Mouse (Mus musculus) intestine, embryonic 15.5 days (tissue): ENCODE measurements around the gene Arl5c. TPM values are rescaled to one million over a fixed set of nuclear protein-coding genes. Genes with fewer than 3 reads are reported as not detected.

Source experiments
- ATAC-seq: fragments of 200-750 bp; cut with Nextera tagmentation; 2 replicates; pipeline ENCODE4 v1.8.0; 2017; ENCODE audit warnings: moderate TSS enrichment, moderate library complexity
- H3K27ac ChIP-seq: fragments of 300-500 bp; sonication (generic); 2 replicates; pipeline ENCODE4 v1.5.1; 2015; ENCODE audit warnings: mild to moderate bottlenecking, inconsistent platforms
- H3K27me3 ChIP-seq: fragments of 300-500 bp; sonication (generic); replicated peaks from 2 replicates; pipeline ENCODE4 v1.6.1; 2015; ENCODE audit warnings: inconsistent platforms
- H3K36me3 ChIP-seq: fragments of 300-500 bp; sonication (generic); 2 replicates; pipeline ENCODE4 v1.6.1; 2015; ENCODE audit warnings: inconsistent platforms
- H3K4me1 ChIP-seq: fragments of 300-500 bp; sonication (generic); replicated peaks from 2 replicates; pipeline ENCODE4 v1.6.1; 2015; ENCODE audit warnings: inconsistent platforms
- H3K4me2 ChIP-seq: fragments of 300-500 bp; sonication (generic); replicated peaks from 2 replicates; pipeline ENCODE4 v1.6.1; 2015; ENCODE audit warnings: mild to moderate bottlenecking, inconsistent platforms
- H3K4me3 ChIP-seq: fragments of 300-500 bp; sonication (generic); replicated peaks from 2 replicates; pipeline ENCODE4 v1.5.1; 2015; ENCODE audit warnings: inconsistent platforms
- H3K9ac ChIP-seq: fragments of 300-500 bp; sonication (generic); 2 replicates; pipeline ENCODE4 v1.6.1; 2015; ENCODE audit warnings: inconsistent platforms
- H3K9me3 ChIP-seq: fragments of 300-500 bp; sonication (generic); 2 replicates; pipeline ENCODE4 v1.6.1; 2016; ENCODE audit warnings: inconsistent platforms
- WGBS: fragments of 180-500 bp; shearing (Covaris S2); methylation state at CpG from one replicate; pipeline ENCODE4 v1.1.7; 2015; 5-methylcytosine and 5-hydroxymethylcytosine counted together
- polyA plus RNA-seq: library from polyadenylated mRNA; unstranded; fragments of >200 nt; fragmentation: Nextera tagmentation; extraction: Ambion mirVana; gene quantifications from 2 replicates; pipeline ENCODE4 v1.2.1, GENCODE M21; 2015

Arl5c gene
- polyA plus RNA-seq = 7.6 and 11.8 TPM in 2 replicates

DNA sequence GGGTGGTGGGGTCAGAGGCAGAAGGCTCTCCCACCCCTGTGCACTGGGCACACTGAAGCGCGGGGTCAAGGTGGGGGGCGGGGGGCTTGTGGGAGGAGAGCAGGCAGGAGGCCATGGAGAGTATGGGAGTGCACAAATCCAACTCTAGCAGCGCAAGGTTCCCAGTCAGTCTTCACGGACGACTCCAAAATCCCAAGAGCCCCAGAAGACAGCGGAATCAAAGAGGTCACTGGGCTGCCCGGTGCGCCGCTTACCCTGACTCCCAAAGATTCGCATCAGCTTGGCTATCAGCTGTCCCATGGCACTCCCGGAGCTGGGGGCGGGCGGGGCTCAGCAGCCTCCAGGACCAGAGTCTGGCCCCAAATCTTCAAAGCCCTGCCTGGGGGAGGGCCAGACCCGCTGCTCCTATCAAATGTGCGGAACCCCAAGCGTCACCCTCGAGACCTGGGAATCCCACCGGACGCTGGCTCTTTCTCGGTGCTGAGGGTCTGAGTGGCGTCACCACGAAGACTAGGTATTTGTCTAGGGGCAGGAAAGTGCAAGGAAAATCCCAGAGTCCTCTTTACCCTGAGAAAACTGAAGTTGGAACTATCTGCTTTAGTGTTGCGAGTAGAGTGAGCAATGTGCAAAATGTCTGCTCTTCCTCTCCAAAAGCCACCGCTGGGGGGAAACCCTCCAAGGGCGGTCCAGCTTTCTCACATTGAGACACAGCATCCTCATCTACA, at the start of gene Arl5c:
Arl5c (minus strand) TSS at position 618 of the 725 bp plus-strand sequence.
- Histone ChIP-seq H3K4me2 (peak within 1 kb of the TSS; percentile 92), H3K27ac (peak within 1 kb of the TSS; percentile 24; the same call in 1 of the 2 replicates), H3K36me3 (no peaks in the 10 kb centered on the region), H3K9me3 (no peaks in the 10 kb centered on the region), H3K4me3 (peak within 1 kb of the TSS; percentile 54), H3K27me3 (no peaks in the 10 kb centered on the region; the same call in 1 of the 2 replicates), H3K4me1 (peaks cover 13% of the 10 kb centered on the region), H3K9ac (peak within 1 kb of the TSS; percentile 48)
- 3% methylated on average over 26 of the region's 26 CpGs for WGBS
- peak; percentile 57 for ATAC-seq

DNA sequence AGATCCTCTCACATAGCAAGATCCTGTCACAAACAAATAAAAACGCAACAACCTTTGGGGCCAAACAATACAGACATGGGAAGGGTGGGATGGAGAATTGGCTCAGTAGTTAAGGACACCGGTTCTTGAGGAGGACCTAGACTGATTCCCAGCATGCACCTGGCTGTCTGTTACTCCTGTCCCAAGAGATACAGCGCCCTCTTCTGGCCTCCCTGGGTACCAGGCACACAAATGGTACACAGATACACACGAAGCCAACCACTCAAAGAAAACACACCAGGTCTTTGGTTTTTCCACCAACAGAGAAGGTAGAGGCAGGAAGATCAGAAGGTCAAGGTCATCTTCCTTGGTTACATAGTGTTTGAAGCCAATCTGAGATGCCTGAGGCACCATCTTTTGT, 49.6 kb upstream of the Arl5c start:
- Histone ChIP-seq H3K4me3 (no peak overlapping the region), H3K9ac (no peak overlapping the region), H3K27me3 (peaks cover 17% of the 10 kb centered on the region), H3K27ac (no peak overlapping the region), H3K4me1 (no peaks in the 10 kb centered on the region), H3K4me2 (no peak overlapping the region), H3K9me3 (no peaks in the 10 kb centered on the region), H3K36me3 (no peaks in the 10 kb centered on the region)
- 58% methylated on average over 4 of the region's 4 CpGs for WGBS
- ATAC-seq = no peak

DNA sequence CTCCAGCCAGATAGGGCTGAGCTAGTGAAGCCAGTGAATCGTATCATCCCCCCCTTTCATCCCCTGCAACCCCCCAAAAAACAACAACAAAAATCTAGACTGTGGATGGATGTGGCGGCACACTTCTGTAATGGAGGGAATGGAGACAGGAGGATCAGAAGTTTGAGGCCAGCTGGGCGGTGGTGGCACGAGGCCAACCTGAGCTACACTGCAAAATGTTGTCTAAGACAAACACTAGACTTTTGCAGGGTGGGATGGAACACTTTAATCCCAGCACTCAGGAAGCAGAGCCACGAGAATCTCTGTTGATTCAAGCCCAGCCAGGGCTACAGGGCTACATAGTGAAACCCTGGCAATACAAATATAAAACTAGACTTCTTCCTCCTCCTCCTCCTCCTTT, 48.1 kb upstream of the Arl5c start:
- no peak for ATAC-seq
- Histone ChIP-seq H3K27me3 (peaks cover 7% of the 10 kb centered on the region), H3K36me3 (no peaks in the 10 kb centered on the region), H3K4me2 (no peak overlapping the region), H3K27ac (no peak overlapping the region), H3K9me3 (no peaks in the 10 kb centered on the region), H3K4me3 (no peak overlapping the region), H3K9ac (no peak overlapping the region), H3K4me1 (no peaks in the 10 kb centered on the region)
- 49% methylated on average over 5 of the region's 5 CpGs for WGBS

DNA sequence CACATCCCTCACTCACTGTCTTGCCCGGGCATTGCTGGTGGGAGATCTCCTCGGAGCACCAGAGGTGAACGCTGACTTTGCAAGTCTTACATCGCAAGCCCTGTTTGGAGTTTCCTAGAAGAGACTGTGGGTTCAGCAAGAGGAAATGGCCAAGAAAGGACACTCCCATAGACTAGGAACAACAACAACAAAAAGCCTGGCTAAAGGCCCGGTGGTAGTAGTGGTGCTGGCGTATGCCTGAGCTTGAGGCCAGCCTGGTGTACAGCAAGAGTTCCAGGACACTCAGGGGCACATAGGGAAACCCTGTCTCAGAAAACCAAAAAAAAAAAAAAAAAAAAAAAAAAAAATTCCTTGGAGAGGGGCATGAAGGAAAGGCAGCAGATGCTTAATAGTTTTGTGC, 46.8 kb upstream of the Arl5c start:
- WGBS = 75% methylated on average over 6 of the region's 6 CpGs
- Histone ChIP-seq H3K9me3 (no peaks in the 10 kb centered on the region), H3K4me1 (no peaks in the 10 kb centered on the region), H3K4me2 (no peak overlapping the region), H3K4me3 (no peak overlapping the region), H3K9ac (no peak overlapping the region), H3K36me3 (no peaks in the 10 kb centered on the region), H3K27me3 (0 out of 2 replicates have a peak, but pooled peaks cover under 1% of the 10 kb centered on the region), H3K27ac (no peak overlapping the region)
- no peak for ATAC-seq

DNA sequence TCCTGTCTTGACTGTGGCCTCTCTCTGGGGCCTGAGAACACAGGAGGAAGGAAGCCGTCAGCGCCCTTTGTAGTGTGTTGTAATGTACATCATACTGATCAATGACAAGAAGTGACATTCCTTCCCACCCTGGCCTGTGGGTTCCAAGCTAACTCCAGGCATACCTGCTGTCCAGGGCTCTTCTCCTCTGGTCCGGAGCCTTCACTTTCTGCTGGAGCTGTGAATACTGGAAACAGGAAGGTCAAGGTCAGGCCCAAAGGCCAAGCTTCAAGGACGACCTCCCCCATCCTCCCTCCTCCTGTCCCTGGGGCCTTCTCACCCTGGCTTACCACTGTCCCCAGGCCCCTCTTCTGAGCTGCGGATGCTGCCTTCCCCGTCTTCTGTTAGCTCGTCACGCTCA, 45.0 kb upstream of the Arl5c start:
- Histone ChIP-seq H3K27ac (no peak overlapping the region), H3K9ac (no peak overlapping the region)
- 71% methylated on average over 8 of the region's 8 CpGs for WGBS

DNA sequence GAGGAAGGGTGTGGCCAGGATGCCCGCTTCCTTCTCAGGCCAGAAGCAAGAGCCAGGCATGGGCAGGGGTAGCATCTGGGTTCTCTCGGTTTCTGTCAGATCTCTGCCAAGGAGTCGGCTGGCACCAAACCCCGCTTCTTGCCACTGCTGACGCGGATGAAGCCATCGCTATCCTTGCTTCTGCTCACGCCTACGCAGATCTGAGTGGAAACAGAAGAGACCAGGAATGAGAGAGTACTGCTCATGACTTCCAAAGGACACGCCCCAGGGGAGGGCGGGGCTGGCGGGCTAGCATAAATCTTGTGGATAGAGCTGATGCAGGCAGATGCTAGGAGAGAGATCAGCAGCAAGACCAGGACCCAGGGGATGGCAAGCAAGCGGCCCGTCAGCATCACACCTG, 41.9 kb upstream of the Arl5c start:
- Histone ChIP-seq H3K36me3 (no peaks in the 10 kb centered on the region), H3K4me3 (no peak overlapping the region), H3K4me2 (no peak overlapping the region), H3K27ac (no peak overlapping the region), H3K4me1 (peaks cover 18% of the 10 kb centered on the region), H3K9me3 (no peaks in the 10 kb centered on the region), H3K27me3 (peaks cover 18% of the 10 kb centered on the region), H3K9ac (no peak overlapping the region)
- no peak for ATAC-seq
- WGBS = 63% methylated on average over 14 of the region's 14 CpGs

More for the DNA sequence above, 45.0 kb upstream of the Arl5c start:
- ATAC-seq = no peak
- Histone ChIP-seq H3K27me3 (peaks cover 11% of the 10 kb centered on the region), H3K36me3 (no peaks in the 10 kb centered on the region), H3K9me3 (no peaks in the 10 kb centered on the region), H3K4me2 (no peak overlapping the region), H3K4me3 (no peak overlapping the region), H3K4me1 (peaks cover 5% of the 10 kb centered on the region)

DNA sequence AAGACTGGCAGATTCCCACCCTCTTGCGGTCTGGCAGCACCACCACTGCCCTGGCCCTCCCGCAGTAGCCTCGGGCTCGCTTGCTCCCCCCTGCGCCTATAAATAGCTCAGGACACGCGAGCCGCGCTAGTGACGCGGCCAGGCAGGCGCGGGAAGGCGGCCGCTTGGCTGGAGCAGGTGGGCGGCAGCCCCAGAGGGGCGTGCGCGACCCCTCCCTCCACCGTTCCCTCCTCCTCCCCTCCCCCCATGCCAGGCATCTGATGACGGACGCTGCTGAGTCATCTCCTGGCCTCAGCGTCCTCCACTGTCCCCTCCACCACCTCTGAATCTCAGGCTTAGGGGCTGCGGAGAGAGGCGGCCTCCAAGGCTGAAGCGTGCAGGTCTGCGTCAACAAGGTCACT, 40.0 kb upstream of the Arl5c start:
- Histone ChIP-seq H3K4me2 (peak overlapping the region; percentile 77), H3K4me3 (peak overlapping the region; percentile 32), H3K9ac (peak overlapping the region; percentile 21; the same call in 1 of the 2 replicates), H3K27ac (no peak overlapping the region), H3K4me1 (peaks cover 18% of the 10 kb centered on the region), H3K9me3 (no peaks in the 10 kb centered on the region), H3K27me3 (peaks cover 18% of the 10 kb centered on the region), H3K36me3 (no peaks in the 10 kb centered on the region)
- ATAC-seq = peak; percentile 39
- under 1% methylated on average over 27 of the region's 27 CpGs for WGBS

DNA sequence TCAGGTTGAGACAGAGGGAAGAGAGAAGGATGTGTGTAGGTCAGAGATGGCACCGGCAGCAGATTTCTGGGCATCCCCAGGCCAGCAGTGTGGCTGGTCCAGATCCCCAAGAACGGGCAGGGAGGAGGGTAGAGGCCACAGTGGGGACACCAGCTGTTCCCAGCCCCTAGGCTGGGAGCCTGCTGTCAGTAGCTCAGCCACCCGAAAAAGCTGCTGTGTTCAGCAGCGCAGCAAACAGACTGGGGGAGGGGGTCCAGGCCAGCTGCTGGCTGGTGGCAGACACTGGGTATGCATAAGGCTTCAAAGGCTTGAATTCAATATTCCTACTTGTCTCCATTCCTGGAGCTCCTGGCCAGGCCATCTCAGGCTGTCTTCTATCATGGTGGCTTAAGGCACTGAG, 38.9 kb upstream of the Arl5c start:
- H3K27ac ChIP-seq = no peak overlapping the region
- peaks cover 18% of the 10 kb centered on the region for H3K4me1 ChIP-seq
- 0 out of 2 replicates have a peak, but pooled peaks cover 2% of the 10 kb centered on the region for H3K36me3 ChIP-seq
- H3K4me3 ChIP-seq = no peak overlapping the region
- H3K9me3 ChIP-seq = no peaks in the 10 kb centered on the region
- H3K4me2 ChIP-seq = no peak overlapping the region
- no peak for ATAC-seq
- H3K9ac ChIP-seq = no peak overlapping the region
- WGBS = 39% methylated on average over 4 of the region's 4 CpGs
- peaks cover 18% of the 10 kb centered on the region for H3K27me3 ChIP-seq

DNA sequence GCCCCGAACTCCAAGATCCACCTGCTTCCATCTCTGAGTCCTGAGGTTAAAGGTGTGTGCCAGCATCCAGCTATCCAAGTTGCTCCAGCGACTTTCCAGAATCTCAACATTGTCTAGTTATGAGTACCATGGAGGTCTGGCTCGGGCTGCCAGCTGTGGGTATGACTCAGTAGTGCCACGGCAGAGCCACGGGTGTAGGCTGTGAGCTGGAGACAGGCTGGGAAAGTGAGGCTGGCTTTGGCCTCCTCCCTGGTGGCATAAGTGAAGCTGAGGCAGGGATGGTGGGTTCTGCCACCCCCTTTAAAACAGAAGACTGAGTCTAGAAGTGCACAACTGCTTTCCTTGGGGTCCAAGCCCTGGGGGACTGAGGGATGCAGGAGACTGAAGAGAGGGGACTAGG, 38.1 kb upstream of the Arl5c start:
- no peak for ATAC-seq
- H3K36me3 ChIP-seq = peaks cover 10% of the 10 kb centered on the region
- H3K9ac ChIP-seq = no peak overlapping the region
- H3K27me3 ChIP-seq = peaks cover 18% of the 10 kb centered on the region
- 79% methylated on average over 5 of the region's 5 CpGs for WGBS
- H3K9me3 ChIP-seq = no peaks in the 10 kb centered on the region
- no peak overlapping the region for H3K4me2 ChIP-seq
- H3K27ac ChIP-seq = no peak overlapping the region
- H3K4me3 ChIP-seq = no peak overlapping the region
- H3K4me1 ChIP-seq = peaks cover 18% of the 10 kb centered on the region

DNA sequence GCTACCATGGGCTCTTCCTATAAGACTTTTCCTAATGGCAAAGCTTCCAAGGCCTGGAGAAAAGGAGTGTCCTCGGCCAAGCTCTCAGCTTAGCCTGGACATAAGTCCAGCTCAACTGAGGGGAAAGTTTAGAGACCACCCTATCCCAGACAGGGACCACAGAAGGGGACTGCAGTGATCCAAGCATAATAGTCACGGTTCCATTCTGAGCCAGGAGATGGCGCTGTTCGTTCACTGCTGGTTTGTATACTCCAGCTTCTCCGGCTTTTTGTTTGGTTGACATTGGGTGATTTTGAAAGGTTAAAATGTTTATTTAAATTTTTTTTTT, 35.4 kb upstream of the Arl5c start:
- Histone ChIP-seq H3K9ac (no peak overlapping the region), H3K4me3 (no peak overlapping the region), H3K4me2 (no peak overlapping the region), H3K27ac (no peak overlapping the region), H3K27me3 (peaks cover 12% of the 10 kb centered on the region), H3K4me1 (peaks cover 18% of the 10 kb centered on the region), H3K36me3 (peaks cover 19% of the 10 kb centered on the region), H3K9me3 (no peaks in the 10 kb centered on the region)
- peak; percentile 46; the same call in 1 of the 2 replicates for ATAC-seq
- 8% methylated on average over 5 of the region's 5 CpGs for WGBS

DNA sequence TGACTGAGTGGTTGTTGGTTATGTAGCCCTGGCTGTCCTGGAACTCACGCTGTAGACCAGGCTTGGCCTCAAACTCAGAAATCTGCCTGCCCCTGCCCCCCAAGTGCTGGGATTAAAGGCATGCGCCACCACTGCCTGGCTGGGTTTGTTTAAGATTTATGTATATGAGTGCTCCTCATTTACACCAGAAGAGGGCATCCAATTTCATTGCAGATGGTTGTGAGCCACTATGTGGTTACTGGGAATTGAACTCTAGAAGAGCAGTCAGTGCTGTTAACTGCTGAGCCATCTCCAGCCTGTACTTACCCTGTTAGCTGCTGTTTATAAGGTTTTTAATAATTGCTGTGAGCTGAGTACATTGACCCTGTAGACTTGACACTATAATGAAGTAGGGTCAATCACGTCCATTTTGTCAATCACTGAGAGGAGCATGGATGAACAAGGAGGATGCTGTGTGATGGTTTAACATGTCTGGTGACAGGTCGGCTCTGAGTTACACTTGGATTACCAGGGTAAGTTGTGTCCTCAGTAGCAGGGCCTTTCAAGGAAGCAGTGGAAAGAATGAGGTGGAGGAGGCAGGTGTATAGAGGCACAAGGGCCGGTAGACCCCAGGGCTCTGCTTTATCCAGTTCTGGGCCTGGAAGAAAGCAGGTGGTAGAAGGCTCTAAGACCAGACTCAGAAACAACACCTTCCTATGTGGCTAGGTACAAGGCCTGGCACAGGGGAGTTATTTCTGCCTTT, 34.9 kb upstream of the Arl5c start:
- H3K36me3 ChIP-seq = peaks cover 19% of the 10 kb centered on the region
- no peak overlapping the region for H3K4me3 ChIP-seq
- no peak overlapping the region for H3K9ac ChIP-seq
- no peak overlapping the region for H3K4me2 ChIP-seq
- H3K4me1 ChIP-seq = peaks cover 15% of the 10 kb centered on the region
- H3K9me3 ChIP-seq = no peaks in the 10 kb centered on the region
- ATAC-seq = 0 out of 2 replicates have a peak, but pooled peaks have one; percentile 5
- H3K27me3 ChIP-seq = peaks cover 6% of the 10 kb centered on the region
- WGBS = 53% methylated on average over 5 of the region's 5 CpGs
- no peak overlapping the region for H3K27ac ChIP-seq

DNA sequence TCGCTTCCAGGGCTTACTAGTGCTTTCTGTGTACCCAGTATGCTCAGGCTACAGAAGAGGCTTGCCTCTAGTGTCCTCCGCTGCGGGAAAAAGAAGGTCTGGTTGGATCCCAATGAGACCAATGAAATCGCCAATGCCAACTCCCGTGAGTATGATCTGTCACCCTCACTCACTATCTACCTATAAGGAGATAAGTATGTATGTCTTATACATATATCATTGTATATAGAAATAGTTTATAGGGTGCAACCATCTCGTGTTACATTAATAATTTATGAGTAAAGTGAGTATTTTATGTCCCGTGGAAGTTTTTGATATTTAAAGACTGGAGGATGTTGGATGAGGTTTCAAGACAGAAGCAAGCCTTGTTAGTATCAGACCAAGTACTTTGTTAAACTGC, 31.8 kb upstream of the Arl5c start:
- Histone ChIP-seq H3K9ac (peak overlapping the region; percentile 100), H3K4me2 (peak overlapping the region; percentile 73), H3K27me3 (no peaks in the 10 kb centered on the region), H3K9me3 (no peaks in the 10 kb centered on the region), H3K4me1 (peaks cover 15% of the 10 kb centered on the region), H3K4me3 (peak overlapping the region; percentile 99), H3K27ac (0 out of 2 replicates have a peak overlapping the region, but pooled peaks have one; percentile 89), H3K36me3 (peaks cover 19% of the 10 kb centered on the region)
- WGBS = 21% methylated on average over 7 of the region's 7 CpGs
- no peak for ATAC-seq
